Mouse (Mus musculus): ENCODE measurements at regions not wholly inside any gene's neighbourhood (a gene's known extent, or its start where the extent isn't known, plus 50 kb on each side); places are given as distances from the start of the nearest gene placed in this dataset.
A peak's percentile ranks its signal among the peaks of the same experiment; 100 is the strongest.

DNA sequence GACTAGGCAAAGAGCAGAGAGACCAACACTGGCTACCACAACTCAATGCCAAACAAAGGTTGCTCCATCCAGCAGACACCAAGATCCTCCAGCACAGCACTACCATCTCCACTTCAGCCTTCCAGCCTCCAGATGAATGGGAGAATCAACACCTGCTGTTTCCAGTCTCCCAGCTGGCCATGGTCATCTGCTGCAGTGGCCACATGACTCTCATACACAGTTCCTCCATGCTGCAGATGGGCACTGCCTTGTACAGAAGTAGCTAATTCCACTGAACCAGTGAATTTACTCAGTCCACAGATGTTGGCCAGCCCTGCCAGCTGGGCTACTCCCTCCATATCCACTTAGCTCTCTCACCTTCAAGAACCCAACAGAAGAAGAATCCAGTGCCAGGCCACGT, 63.0 kb upstream of the Vstm5 start:
- Histone ChIP-seq H3K9ac (no peak overlapping the region), H3K4me2 (no peak overlapping the region), H3K4me3 (replicated peaks) (no peak overlapping the region), H3K27ac (no peak overlapping the region), H3K27me3 (no peaks in the 10 kb centered on the region), H3K9me3 (replicated peaks) (no peaks in the 10 kb centered on the region), H3K4me1 (no peaks in the 10 kb centered on the region), H3K36me3 (no peaks in the 10 kb centered on the region)
- WGBS = 89% methylated on average over 1 of the region's 1 CpGs
- ATAC-seq (replicated peaks; ENCODE audit: low FRiP score) = no peak

DNA sequence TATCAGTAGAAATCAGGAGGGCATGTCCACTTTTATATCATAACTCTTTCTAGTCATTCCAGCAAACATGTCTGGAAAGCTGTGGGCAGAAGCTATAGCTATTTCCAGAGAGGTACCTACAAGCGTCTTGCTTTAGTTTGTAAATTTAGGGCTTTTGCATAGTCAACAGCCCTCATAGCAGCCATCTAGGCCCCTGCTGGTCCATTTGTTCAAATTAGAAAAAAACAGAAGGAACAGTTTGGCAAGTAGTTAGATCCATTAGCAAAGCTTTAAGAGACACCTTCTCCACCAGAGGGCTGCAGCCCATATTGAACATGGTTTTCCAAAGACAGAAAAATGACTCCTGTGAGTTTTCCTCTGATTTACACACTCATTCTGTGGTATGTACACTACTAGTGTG, 63.4 kb upstream of the Vstm5 start:
- no peak for ATAC-seq (replicated peaks; ENCODE audit: low FRiP score)
- no peak overlapping the region for H3K9ac ChIP-seq
- no peaks in the 10 kb centered on the region for H3K36me3 ChIP-seq
- no peak overlapping the region for H3K27ac ChIP-seq
- no peaks in the 10 kb centered on the region for H3K9me3 ChIP-seq (replicated peaks)
- H3K4me2 ChIP-seq = no peak overlapping the region
- WGBS = 90% methylated on average over 1 of the region's 1 CpGs
- H3K27me3 ChIP-seq = no peaks in the 10 kb centered on the region
- no peak overlapping the region for H3K4me3 ChIP-seq (replicated peaks)
- H3K4me1 ChIP-seq = no peaks in the 10 kb centered on the region

DNA sequence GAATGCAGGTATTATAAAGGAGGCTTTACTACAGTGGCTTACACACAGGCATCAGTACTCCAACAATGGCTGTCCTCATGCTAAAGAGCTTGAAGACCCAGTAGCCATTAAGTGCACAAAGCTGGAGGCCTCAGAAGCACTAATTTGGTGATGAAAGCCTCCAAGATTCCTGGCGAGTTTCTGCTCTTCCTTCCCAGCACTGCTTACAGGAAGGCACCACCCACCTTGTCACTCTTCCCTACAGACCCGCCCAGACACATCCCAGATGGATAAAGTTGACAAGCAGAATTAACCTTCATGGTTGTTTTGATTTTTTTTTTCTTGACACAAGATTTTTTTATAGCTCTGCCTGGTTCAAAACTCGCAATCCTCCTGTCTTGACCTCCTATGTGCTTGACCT, 59.0 kb upstream of the Hephl1 start:
- Histone ChIP-seq H3K27ac (no peak overlapping the region), H3K27me3 (no peaks in the 10 kb centered on the region), H3K4me2 (no peak overlapping the region), H3K4me1 (no peaks in the 10 kb centered on the region), H3K36me3 (no peaks in the 10 kb centered on the region), H3K4me3 (replicated peaks) (no peak overlapping the region), H3K9ac (no peak overlapping the region), H3K9me3 (replicated peaks) (no peaks in the 10 kb centered on the region)
- 33% methylated on average over 3 of the region's 3 CpGs for whole genome bisulfite sequencing
- ATAC-seq (replicated peaks; ENCODE audit: low FRiP score) = no peak

DNA sequence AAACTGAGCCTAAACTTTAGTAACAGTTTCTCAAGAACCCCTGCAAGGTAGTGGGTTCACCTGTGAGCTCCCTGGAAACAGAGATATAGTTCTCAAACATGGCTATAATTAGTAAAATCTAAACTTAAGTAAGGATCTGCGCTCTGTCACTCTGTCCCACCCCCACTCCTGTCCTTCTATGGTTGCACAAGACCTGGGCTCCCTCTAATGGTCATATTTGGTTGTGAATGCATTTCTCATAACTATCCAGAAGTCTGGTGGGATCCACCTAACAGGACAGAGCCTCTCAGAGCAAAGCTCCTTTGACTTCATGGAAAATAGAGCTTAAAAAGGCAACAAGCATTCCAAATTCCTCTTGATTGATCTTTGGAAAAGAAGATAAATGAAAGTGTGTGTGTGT, 57.8 kb upstream of the Hephl1 start:
- H3K36me3 ChIP-seq = no peaks in the 10 kb centered on the region
- H3K4me3 ChIP-seq (replicated peaks) = no peak overlapping the region
- H3K27ac ChIP-seq = no peak overlapping the region
- H3K4me2 ChIP-seq = no peak overlapping the region
- H3K9me3 ChIP-seq (replicated peaks) = no peaks in the 10 kb centered on the region
- H3K27me3 ChIP-seq = no peaks in the 10 kb centered on the region
- H3K9ac ChIP-seq = no peak overlapping the region
- no peaks in the 10 kb centered on the region for H3K4me1 ChIP-seq
- 79% methylated on average over 1 of the region's 1 CpGs for WGBS
- ATAC-seq (replicated peaks; ENCODE audit: low FRiP score) = 0 out of 2 replicates have a peak, but pooled peaks have one; percentile 49

DNA sequence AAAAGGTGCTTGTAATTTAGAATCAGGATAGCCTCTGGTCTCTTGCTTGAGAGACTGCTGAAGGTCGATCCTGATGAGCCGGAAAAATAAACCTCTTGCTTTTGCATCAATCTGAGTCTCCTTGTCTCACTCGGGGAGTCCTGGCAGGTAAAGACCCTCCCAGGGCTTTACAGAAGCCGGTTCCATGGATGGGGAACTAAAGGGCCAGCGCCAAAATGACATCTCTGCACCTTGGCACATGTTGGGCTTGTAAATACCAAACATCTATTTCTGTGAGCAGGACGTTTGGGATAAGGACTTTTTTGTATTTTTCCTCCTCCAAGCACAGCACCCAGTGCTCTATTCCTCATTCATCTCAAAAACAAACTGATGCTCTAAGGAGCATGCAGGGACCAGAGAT, 57.1 kb upstream of the Hephl1 start:
- Histone ChIP-seq H3K9ac (no peak overlapping the region), H3K4me1 (no peaks in the 10 kb centered on the region), H3K27me3 (no peaks in the 10 kb centered on the region), H3K9me3 (replicated peaks) (no peaks in the 10 kb centered on the region), H3K36me3 (no peaks in the 10 kb centered on the region), H3K27ac (no peak overlapping the region), H3K4me2 (no peak overlapping the region), H3K4me3 (replicated peaks) (no peak overlapping the region)
- 74% methylated on average over 6 of the region's 6 CpGs for WGBS
- no peak for ATAC-seq (replicated peaks; ENCODE audit: low FRiP score)

DNA sequence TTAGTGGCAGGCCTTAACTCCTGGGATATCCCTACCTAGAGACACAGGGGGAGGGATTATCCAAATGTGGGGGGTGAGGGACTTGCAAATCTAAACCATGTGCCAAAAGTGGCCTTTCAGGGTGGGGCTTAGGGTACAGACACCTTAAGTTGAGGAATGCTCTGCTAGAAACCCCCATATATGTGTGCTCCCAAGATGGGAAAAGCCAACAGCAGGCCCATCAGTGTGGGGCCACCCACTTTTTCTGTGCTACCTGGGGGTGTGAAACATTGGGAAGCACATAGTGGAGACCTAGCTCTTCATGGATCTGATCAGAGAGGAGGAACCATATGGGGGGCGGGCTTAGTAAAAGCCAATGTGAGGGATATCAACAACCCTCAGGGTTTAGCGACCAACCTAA, 55.0 kb upstream of the Hephl1 start:
- no peak for ATAC-seq (replicated peaks; ENCODE audit: low FRiP score)
- no peak overlapping the region for H3K27ac ChIP-seq
- H3K4me2 ChIP-seq = no peak overlapping the region
- H3K36me3 ChIP-seq = no peaks in the 10 kb centered on the region
- no peak overlapping the region for H3K4me3 ChIP-seq (replicated peaks)
- WGBS = 85% methylated on average over 2 of the region's 2 CpGs
- H3K9me3 ChIP-seq (replicated peaks) = peaks cover 4% of the 10 kb centered on the region; the same call in 1 of the 2 replicates
- no peak overlapping the region for H3K9ac ChIP-seq
- H3K27me3 ChIP-seq = no peaks in the 10 kb centered on the region
- H3K4me1 ChIP-seq = no peaks in the 10 kb centered on the region

DNA sequence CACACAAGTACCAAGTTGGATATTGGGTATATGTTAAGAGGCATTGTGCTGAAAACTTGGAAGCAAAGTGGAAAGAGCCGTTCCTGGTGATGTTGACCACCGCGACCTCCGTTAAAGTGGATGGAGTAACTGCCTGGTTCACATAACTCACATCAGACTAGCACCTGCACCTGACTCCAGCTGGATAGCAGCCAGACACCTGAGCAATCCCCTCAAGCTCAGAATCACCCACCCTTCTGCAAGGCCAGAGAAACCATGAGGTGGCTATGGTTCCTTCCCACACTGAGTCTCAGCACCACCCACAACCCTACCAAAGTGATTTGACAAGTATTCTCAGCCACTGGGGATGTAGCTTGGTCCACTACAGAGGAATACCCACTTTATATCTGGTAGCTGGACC, 54.6 kb upstream of the Hephl1 start:
- H3K4me3 ChIP-seq (replicated peaks) = no peak overlapping the region
- ATAC-seq (replicated peaks; ENCODE audit: low FRiP score) = no peak
- no peaks in the 10 kb centered on the region for H3K36me3 ChIP-seq
- H3K27me3 ChIP-seq = no peaks in the 10 kb centered on the region
- no peak overlapping the region for H3K9ac ChIP-seq
- H3K4me1 ChIP-seq = no peaks in the 10 kb centered on the region
- peaks cover 8% of the 10 kb centered on the region for H3K9me3 ChIP-seq (replicated peaks)
- 95% methylated on average over 4 of the region's 4 CpGs for WGBS
- no peak overlapping the region for H3K27ac ChIP-seq
- H3K4me2 ChIP-seq = no peak overlapping the region
